Mouse (Mus musculus) megakaryocyte, adult 5-6 weeks (primary cell): Measurements from ENCODE around the gene Lrrc36. TPM values are rescaled to one million over a fixed set of nuclear protein-coding genes. Genes with fewer than 3 reads are reported as not detected.
A peak's percentile ranks its signal among the peaks of the same experiment; 100 is the strongest.

ENCODE experiments used
- ATAC-seq: 2 replicates; pipeline ENCODE4 v1.8.0; 2016; ENCODE audit warnings: mild to moderate bottlenecking, inconsistent platforms; ENCODE audit not compliant: poor library complexity, severe bottlenecking
- total RNA-seq, 2 experiments: library from RNA; stranded (forward) in 1 of 2; stranded (reverse) in 1 of 2; fragments of 153-499, 151-499 nt in 1 of 2; fragments of 221-1000, 200-1000 nt in 1 of 2; gene quantifications; 2 replicates each; pipeline versions ENCODE4 v1.2.3 to v1.2.4; 2015 to 2017

Lrrc36 gene
- total RNA-seq, 2 experiments from 2014 or later, result 0.07 TPM; not detected in 1

DNA sequence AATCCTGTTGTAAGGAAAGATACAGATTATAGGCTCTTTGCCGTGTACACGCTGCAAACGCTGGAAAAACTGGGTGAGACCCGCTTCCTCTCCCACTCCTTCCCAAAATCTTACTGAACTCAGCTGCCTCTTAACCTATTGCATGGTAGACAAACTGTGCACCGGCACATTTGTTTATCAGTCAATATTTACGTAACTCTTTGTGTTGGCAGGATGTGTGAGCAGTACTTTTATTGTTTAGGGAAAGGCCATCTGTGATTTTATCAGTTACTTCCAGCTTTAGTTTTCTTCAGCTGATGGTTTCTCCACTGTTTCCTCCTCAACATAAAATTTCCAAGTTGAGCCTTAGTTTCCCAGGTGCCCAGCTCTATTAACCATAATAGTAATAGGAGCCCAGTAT lies 13.5 kb downstream of the Lrrc36 start:
- no peak for ATAC-seq

DNA sequence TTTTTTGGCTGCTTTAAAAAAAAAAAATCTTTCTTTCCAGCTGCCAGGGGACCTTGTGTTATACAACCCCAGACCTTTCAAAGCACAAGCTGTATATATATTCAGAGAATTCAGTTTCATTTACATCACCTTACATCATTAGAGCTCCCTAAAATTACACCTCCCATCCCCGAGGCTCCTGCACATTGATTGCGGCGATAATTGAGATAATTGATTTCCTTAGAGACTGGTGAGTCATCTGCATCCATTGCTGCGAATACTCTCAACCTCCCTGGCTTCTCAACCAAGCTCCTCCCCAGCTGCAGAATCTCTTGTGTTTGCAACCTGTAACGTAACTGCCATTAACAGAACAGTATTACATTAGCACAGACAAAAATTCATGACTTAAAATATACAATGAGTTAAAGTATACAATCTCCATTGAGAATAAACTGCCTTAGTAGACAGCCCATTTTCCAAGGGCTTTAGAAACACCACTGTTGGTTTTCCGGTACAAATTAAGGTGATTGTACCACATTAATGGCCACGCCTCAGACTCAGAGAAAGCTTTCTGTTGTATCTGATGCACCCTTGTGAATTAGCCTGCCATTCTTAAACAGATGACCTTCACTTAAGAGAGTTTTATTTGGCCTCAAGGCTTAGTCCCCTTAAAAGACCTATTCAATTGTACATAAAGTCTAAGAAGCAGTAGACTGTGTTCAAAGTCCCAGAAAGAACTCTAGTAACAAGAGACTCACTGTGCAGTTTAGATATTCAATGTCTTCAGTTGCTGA lies 18.6 kb downstream of the Lrrc36 start:
- ATAC-seq, result no peak

DNA sequence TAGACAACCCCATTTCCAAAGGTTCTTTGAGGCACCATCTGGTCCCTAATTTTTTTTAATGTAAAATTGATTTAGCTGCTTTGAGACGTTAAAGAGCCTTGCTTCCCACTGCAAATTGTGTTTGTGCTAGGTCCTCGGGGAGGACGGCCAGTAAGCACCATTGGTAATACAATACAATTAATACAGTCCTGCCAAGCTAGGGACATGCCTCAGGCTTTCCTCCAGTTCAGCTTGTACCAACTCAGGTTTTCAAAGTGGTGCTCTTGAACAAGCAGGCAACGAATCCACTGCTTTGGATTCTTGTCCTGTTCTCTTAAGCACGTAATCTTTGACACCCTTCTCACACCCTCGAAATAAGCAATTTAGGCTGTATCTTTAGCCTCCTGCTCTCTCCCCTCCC lies 19.6 kb downstream of the Lrrc36 start:
- no peak for ATAC-seq

DNA sequence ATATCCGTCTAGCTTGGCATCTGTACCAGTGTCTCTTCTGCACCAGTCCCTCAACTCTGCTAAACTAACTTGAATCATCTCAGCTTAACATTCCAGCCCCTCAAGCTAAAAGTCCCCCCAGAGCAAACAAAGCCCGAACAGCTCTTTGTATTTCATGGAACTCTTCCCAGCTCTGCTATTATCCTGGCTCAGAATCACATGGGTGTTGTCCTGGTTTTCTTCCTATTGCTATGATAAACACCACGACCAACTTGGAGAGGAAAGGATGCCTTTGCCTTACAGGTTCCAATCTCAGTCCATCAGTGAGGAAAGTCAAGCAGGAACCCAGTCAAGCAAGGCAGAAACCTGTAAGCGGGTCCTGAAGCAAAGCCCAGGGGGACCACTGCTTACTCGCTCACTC lies 20.1 kb downstream of the Lrrc36 start:
- ATAC-seq, result no peak

DNA sequence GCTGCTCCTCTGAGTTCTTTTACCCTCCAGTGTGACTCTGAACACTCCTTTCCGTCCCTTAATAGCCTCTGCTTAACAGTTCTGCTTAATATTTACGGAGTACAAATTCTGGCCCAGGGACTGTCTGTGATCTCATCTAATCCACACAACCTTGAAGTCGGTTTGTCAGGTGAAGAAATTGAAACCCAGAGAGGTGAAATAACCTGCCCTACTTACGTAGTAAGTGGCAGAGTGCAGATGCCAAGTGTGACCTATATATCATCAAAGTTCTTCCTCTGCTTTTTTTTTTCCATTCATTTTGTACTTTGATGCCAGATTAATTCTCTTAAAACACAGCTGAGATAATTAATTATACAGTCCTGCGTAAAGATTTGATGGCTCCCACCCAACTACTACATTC lies 20.8 kb downstream of the Lrrc36 start:
- ATAC-seq, result no peak

DNA sequence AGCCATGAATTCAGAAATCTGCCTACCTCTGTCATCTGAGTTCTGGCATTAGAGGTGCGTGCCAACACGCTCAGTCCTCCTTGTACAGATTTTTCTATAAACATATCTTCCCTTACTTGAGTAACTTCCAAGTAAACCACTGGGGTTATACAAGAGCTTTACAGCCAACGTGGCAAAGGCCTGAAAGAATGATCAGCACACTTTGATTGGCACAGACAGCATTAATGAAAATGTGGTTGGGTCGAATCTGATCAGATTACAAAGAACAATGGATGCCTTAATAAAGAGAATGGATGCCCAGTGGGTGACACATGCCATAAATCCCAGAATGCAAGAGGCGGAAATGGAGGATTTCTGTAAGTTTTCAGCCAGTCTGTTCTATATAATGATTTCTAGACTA lies 22.8 kb downstream of the Lrrc36 start:
- ATAC-seq, result no peak

DNA sequence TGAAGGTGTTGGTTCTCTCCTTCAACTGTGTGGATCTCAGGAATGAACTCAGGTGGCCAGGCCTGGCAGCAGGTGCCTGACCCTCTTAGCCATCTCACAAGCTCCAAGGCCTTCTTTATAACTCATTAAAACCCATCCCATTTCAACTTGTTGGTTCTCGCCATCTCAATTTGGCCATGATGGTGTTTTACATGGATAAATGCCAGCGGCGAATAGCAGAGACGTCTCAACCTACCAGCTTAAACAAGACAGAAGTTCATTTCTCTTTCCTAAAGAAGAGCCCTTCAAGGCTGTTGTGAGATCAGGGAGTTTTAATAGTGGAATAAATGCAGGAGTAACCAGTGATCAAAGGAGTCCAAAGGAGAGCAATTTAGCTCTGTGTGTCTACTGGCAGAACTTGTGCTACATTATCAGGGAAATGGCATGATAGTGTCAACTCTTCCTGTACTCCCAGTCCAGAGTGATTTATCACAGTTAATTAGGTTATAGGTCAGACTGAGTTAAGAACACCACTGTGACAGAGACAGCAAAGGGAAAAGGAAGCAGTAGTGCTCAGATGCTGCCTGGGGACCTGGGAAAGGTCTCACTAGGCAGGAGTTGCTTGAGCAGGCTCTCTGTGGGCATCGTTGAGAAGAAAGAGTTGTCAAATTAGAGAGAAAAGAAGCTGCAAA lies 23.8 kb downstream of the Lrrc36 start:
- ATAC-seq, result no peak

DNA sequence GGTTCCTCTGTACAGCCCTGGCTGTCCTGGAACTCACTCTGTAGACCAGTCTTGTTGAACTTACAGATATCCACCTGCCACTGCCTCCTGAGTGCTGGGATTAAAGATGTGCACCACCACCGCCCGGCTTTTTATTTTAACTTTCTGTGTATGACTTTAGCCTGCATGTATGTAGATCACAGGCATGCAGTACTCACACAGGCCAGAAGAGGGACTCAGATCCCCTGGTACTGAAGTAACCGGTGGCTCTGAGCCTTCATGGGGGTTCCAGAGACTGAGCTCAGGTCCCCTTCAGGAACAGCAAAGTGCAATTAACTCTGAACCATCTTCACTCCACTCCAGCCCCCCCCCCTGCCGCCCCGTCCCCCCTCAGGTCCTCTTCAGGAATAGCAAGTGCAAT lies 25.5 kb downstream of the Lrrc36 start:
- ATAC-seq, result 0 out of 2 replicates have a peak, but pooled peaks have one; percentile 59

DNA sequence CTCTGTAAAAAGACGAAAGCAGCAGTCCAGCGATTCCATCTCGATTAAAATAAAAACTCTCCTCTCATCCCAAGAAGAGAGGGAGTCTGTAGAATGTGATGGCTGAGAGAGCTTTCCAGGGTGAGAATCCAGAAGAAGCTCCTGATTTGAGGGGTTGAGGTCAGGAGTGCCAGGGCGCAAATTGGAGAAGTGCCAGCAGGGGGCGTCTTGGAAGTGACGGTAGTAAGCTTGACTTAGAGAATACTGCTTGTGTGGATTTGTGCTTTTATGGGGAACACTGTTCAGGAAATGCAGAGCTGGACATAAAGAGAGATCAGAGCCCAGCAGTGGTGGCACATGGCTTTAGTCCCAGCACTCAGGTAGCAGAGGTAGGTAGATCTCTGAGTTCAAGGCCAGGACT lies 28.1 kb downstream of the Lrrc36 start:
- 0 out of 2 replicates have a peak, but pooled peaks have one; percentile 51 for ATAC-seq

DNA sequence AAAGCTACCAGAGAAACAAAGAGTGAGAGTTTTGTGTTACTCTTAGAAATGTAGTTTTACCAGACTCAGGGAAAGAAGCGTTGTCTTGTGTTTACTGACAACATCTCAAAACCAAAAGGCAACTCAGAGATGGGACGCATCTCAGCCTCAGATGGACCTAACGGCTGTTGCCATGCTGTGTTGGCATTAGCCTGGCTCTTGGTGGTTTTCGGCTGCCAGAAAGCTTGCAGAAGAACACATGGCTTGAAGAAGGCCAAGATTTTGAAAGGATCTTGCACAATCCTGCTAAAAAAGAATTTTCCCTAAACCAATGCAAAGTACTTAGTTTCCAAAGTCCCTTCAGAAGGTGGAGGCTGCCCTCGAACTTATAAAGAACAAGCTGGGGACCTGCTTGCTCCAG lies 29.3 kb downstream of the Lrrc36 start:
- no peak for ATAC-seq

DNA sequence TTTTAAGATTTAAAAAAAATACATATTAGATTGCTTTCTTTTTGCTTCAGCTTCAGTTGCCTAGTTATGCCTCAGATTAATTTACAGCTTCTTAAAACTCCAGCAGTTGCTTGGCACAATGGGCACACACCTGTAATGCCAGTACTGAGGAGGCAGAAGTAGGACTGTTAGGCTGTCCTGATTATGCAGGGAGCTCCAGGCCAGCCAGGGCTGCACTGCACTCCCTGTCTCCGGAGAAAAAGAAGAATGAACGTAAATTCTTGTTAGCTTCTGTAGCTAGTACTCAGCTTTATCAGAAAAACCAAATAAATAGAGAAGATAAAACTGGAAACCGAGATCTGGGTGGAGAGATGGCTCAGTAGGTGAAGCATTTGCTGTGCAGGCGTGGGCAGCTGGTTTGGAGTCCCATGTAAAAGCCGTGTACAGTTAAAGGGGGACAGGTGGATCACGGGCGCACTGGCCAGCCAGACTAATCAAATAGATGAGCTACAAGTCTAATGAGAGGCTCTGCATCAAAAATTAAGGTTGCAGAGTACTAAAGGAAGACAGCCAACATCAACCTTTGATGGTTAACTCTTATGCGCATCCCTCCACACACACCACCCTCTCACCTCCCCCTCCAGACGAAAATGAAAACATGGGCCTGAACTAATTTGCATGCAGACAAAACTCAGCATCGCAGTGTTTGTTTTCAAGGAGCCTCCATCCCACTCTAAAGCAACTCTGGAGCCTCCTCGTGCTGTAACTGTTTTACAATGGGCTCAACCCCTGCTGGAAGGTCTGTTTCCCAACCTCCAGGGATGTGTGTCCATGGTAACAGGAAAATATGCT lies 32.1 kb downstream of the Lrrc36 start:
- ATAC-seq, result no peak

DNA sequence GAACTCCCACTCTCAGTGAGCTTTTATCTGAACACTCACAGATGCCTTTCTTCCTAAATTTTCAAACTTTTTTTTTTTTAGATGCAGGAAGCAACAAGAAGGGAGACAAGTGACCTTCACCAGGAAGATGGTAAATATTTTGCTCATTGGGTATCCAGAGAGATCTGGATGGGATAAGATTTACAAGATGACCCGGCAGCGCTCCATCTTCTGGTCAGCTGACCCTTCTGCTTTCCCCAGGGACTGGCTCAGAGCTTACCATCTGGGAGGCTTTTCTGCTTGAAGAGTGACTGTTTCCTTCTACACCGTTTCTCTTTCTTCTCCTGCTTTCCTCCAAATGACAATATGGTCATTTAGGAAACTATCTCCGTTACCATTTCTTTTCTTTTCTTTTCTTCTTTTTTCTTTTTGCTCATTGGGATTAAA lies 32.8 kb downstream of the Lrrc36 start:
- ATAC-seq, result no peak

DNA sequence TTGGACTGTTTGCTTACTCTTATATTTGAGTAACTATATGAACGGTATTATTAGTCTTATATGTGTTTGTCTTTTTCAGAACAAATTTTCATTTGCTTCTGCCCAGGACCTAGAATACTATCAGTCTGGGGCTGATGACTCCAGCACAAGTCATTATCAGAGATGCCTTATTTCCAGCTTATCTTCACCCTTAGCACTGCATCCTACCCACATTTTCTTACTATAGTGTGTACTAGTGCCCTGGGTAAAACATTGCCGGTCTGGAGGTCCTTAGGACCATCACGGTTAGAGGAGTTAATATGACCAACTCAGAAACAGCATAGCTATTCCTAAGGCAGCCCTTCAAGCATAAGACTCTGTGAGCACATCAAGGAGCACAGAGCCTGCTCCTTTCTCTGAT lies 34.8 kb downstream of the Lrrc36 start:
- ATAC-seq, result no peak

DNA sequence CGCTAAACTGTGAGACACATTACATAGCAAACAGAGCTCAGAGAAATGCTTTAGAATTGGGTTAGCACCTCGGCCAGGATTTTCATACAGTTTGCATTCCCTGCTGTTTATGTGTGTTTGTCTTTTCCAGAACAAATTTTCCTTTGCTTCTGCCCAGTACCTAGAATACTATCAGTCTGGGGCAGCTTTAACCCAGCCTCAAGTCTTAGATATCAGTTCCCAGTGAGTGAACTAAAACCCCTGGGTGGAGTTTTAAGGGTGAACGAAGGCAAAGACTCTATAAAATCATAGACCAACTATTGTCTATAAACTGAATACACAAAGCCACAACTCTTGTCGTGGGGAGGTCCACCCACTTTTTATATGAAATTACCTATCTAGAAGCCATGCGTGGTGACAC lies 35.2 kb downstream of the Lrrc36 start:
- no peak for ATAC-seq

DNA sequence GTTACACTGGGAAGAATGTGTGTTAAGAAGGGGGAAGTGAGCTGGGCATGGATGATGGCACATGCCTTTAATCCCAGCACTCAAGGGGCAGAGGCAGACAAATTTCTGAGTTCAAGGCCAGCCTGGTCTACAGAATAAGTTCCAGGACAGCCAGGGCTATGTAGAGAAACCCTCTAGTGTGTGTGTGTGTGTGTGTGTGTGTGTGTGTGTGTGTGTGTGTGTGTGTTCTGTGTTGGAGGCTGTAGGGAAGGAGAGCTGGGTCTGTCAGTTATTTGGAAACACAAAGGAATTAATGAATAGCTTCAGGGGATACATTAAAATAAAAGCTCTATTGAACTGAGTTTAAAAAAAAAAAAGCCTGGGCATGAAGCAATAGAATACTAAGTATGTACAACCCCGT lies 37.6 kb downstream of the Lrrc36 start:
- ATAC-seq, result no peak

DNA sequence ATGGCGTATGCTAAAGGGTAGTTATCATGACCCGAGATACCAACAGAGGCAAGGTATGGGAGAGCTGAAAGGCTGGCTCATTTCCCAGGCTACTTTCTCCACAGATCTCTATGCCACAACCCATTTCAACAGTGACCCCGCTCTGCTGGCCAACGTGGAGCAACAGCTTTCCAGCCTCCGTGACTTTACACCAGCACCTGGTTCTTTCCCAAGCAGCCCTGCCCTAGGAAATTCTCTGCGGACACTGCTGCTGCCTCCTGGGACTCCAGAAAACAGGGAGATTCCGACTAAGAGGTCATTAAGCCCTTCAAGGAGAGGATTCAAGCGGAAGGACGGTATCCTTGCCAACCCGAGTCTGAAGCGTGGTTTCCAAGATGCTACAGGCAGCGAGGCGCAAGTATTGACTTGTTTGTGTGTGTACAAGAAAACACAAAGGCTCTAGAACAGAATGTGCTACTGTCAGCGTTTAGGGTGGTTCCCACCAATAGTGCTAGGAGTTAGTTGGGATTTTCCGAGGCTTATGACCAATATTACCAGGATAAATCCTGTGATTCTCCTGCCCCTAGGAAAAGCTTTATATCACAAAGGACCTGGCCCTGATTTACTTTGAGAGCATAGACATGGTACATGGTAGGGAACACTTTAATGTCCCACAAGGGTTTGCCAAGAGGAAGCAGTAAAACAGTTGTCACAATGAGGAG lies 38.7 kb downstream of the Lrrc36 start:
- no peak for ATAC-seq

DNA sequence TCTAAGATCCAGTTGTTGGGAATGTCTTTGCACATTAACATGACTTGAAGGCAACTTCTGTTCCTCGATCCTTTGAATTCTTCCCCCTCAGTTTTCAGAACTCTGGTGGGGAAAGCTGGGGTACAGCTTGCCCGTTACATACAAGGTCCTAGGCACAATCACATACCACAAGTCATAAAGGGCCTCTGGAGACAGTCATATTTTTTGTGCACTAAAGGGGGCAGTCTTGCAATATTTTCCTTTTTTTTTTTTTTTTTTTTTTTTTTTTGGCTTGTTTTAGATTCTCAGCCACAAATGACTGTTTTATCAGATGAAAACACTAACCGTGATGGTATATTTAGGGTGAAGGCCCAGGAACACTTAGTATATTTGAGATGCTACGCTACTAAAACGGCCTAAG lies 39.9 kb downstream of the Lrrc36 start:
- peak; percentile 20; the same call in 1 of the 2 replicates for ATAC-seq

DNA sequence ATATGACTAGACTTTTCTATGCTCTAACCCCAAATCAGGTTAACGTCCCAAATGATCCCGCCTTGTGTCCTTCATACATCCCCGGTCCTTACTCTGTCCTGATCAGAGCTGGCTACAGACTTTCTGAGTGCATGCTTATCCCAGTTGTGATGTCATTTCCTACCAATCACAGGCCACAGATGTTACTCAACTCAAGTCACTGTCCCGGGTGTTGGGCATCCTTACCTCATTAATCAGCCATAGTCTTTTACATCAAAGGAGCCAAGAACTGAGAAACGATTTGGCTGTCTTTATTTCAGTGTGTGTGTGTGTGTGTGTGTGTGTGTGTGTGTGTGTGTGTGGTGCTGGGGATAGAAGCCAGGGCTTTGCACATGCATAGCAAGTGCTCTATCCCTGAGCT lies 40.7 kb downstream of the Lrrc36 start:
- no peak for ATAC-seq

DNA sequence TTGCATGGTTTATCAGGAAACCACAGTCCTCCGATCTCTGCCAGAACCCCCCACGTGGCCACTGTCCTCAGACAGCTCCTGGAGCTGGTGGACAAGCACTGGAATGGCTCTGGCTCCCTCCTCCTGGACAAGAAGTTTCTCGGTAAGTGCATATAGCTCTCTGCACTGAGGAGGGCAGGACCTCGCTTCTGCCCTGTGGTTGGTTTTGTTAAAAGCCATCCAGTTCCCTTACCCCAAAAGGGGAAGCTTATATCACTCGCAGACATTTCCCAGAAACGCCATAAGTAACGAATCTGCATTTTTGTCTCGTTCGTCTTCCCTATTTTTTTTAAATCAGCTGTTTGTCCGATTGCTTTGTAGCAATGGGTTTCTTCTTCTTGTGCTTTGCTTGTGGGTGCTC lies 41.8 kb downstream of the Lrrc36 start:
- peak; percentile 89 for ATAC-seq

DNA sequence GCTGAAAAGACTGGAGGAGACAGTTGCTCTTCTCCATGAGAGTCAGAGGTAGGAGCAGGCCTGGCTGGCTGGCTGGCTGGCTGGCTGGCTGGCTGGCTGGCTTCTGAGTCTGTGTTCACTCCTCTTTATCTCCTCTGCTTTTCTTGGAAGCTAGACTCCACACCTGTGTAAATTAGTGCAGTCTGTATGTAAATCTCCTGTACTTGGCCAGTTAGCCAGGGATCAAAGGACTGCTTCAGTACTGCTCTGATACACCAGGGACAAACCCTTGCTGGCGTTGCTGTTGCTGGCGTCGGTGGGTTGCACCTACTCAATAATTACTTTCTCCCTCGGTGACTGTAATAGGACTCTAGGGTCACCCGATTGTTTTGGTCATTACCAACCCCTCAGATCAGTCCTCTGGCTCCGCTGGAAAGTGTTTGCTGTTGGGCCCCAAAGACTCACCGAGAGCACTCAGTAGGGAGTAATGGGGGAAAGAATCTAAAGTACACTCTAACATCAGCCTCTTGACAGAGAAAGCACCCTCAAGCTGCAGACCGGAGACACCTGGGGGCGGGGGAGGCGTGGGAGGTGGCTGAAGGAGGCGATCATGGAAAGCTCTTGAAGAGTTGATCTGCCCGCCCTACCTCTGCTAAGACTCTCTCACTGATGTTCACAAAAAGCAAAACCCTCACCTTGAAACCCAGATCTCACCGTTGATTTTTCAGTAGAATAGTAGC lies 47.9 kb downstream of the Lrrc36 start:
- ATAC-seq, result no peak
